Mouse (Mus musculus): ENCODE results near the gene Eme2.

DNA sequence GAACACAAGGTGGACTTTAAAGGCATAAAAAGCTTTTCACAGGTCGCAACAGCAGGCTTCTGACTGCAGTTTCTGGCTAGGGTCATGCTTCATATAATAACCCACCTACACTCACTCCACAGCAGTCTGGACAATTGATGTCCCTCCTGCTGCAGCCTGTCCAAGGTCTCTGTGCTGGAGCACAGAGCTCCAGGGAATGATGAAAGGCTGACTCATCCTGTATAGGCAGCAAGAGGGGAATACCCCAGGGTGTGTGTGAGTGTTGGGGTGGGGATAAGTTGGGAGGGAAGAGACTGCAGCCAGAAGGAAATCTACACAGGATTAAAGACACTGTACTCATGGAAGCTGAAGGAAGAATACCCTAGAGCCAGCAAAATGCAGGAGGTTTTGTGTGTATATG is 34.6 kb upstream of the Eme2 start:
- TF ChIP-seq POLR2A (IDR thresholded peaks at IDR 0.05; ENCODE audit: insufficient read depth, low read length) = no peak
- no peak for TF ChIP-seq EP300 (IDR thresholded peaks at IDR 0.05; ENCODE audit: insufficient read depth, low read depth, low read length)
- TF ChIP-seq CTCF (IDR thresholded peaks at IDR 0.05; ENCODE audit: low read depth, low read length) = no peak
